Mouse (Mus musculus) stomach, adult 2 months (tissue): ENCODE results near the gene Vmn1r215. TPM values are rescaled to one million over a fixed set of nuclear protein-coding genes. Genes with fewer than 3 reads are reported as not detected.

ENCODE experiments used
- polyA plus RNA-seq: library from polyadenylated mRNA; depleted of rRNA; stranded (reverse); fragments of >200 nt; gene quantifications from 2 replicates; pipeline ENCODE4 v1.2.3, GENCODE M21; 2012; rRNA removed

Vmn1r215 gene
- polyA plus RNA-seq = not detected in 2 replicates

GRCm38 (mm10) chr13:23067725-23068124 is at the start of gene Vmn1r215:
Vmn1r215 (plus strand) TSS chr13:23068025.

GRCm38 (mm10) chr13:23030118-23030517 is 37.7 kb upstream of the Vmn1r215 start, which contains the start of gene Vmn1r214:
Vmn1r214 (plus strand) TSS chr13:23030418.

GRCm38 (mm10) chr13:23118126-23118525 is 50.3 kb downstream of the Vmn1r215 start, which contains the start of gene Vmn1r217:
Vmn1r217 (minus strand) TSS chr13:23118226.

Other genes starting within 250 kb of the Vmn1r215 start
- not detected in 2 replicates for gene Vmn1r210, start 236.7 kb upstream of the Vmn1r215 start, polyA plus RNA-seq
- gene Vmn1r211, start 210.5 kb upstream of the Vmn1r215 start, polyA plus RNA-seq = not detected in 2 replicates
- not detected in 2 replicates for gene Vmn1r212, start 183.8 kb upstream of the Vmn1r215 start, polyA plus RNA-seq
- not detected in 2 replicates for gene Vmn1r213, start 60.4 kb upstream of the Vmn1r215 start, polyA plus RNA-seq
- gene Vmn1r214, start 37.6 kb upstream of the Vmn1r215 start, polyA plus RNA-seq = not detected in 2 replicates
- not detected in 2 replicates for gene Vmn1r217, start 50.2 kb downstream of the Vmn1r215 start, polyA plus RNA-seq
- gene Vmn1r218, start 65.1 kb downstream of the Vmn1r215 start, polyA plus RNA-seq = not detected in 2 replicates
- gene Vmn1r219, start 91.3 kb downstream of the Vmn1r215 start, polyA plus RNA-seq = not detected in 2 replicates
- not detected in 2 replicates for gene Vmn1r220, start 120.0 kb downstream of the Vmn1r215 start, polyA plus RNA-seq
- gene Vmn1r221, start 146.1 kb downstream of the Vmn1r215 start, polyA plus RNA-seq = not detected in 2 replicates
- gene Vmn1r222, start 167.9 kb downstream of the Vmn1r215 start, polyA plus RNA-seq = not detected in 2 replicates
- gene Vmn1r223, start 179.1 kb downstream of the Vmn1r215 start, polyA plus RNA-seq = not detected in 2 replicates